Mouse (Mus musculus): ENCODE measurements at regions not wholly inside any gene's neighbourhood (a gene's known extent, or its start where the extent isn't known, plus 50 kb on each side); places are given as distances from the start of the nearest gene placed in this dataset.

DNA sequence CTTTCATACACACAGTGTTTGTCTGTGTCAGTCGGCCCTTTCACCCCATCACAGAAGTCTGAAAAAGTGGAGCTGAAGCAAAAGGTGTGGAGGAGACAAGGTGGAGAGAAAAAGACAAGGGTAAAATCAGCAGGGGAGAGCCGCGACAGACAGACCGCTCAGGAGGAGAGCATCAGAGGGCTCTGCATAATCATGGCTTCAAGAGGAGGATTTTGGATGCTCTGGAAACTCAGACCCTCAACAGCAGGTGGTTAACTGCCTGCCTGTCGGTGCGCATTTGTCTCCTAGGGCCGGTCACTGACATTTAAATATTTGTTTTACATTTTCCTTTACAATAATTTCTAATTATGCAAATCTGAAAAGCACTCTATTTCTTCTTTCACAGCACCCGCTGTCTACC lies 100.6 kb upstream of the Zfp42 start:
- peak; percentile 65 for DNase-seq (ENCODE audit: low read depth, low spot score)

- peak; percentile 82 for DNase-seq (ENCODE audit: low read depth, low spot score)
Measured at GRCm38 (mm10) chr8:43393044-43393443, 86.3 kb upstream of the Zfp42 start.

DNA sequence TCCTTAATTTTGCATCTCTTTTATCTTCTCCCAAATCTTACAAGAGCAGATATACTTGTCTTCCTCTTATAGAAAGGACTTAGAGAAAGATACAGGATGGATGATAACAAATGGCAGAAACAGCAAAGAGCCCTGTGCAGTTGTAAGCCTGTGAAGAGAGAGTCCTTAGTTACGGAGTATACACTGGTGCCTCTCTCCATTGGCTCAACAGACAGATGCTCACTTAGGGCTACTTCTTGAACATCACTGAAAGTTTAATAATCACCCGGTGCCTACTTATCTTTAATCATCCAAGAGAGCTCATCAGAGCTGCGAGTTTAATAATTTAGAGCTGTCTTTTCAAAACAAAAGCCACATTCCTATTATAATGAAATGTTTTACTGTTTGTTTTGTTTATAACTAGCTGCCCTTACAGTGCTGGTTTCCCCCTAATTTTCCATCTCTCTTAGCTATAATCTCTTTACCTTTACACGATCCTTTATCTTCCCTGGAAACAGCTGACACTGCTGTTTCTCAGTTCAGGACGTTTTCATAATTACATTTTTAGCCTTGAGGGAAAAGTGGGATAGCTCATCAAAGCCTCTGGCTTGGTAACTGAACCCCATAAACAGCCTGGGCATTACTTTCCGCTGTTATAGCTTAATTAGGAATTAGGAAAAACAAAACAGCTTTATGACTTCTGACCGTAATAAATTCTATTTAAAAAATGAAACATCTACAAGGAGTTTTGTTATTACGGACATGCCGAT lies 83.8 kb upstream of the Zfp42 start:
- no peak for DNase-seq (ENCODE audit: low read depth, low spot score)
